Mouse (Mus musculus): Measurements from ENCODE around the gene Tmem121b. TPM values are rescaled to one million over a fixed set of nuclear protein-coding genes. Genes with fewer than 3 reads are reported as not detected.

Gene Tmem121b
- polyA plus RNA-seq, 2 experiments, result 0.01 TPM; not detected in 1

DNA sequence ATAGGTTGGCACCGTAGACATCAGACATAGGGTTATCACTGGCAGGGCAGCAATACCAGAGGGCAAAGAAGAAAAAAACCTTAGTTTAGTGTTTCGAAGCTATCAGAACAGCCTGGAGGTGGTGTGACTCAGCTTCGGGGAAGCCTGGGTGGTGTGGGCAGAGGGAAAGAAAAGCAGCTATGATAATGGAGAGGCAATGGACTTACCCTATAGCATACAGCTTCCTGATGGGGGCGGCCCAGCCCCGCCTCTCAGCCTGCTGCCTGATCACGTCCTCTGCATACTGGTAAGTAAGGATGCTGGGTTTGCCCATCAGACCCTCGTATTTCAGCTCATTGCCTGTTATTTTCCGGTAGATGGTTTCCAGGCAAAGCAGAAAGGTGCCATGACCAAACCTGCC, 16.8 kb upstream of the Tmem121b start:
- peaks cover 0 to 12% of the 10 kb centered on the region in 2 experiments; a peak in 3 of 4 replicates for H3K4me1 ChIP-seq (replicated peaks; ENCODE audit: control insufficient read depth in 2 of 2, insufficient read depth in 2 of 2, low read length in 1 of 2)

DNA sequence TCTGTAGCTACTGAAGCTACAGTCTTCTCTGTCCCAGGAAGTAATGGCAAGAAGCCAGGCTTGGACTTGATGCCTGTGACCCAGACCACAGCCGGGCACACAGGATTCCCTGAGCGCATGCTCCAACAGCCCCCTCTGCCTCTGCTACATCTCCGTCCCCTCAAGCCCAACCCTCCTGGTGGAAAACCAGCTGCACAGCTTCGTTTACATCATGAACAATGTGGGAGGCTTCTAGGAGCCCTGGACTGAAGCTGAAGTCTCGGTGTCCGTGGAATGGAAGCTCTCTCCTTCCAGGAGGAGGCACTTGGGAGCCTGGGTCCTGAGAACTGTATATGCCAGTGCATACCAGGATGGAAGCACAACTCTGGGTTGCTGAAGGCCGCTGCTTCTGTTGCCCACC, 16.4 kb upstream of the Tmem121b start:
- peaks cover 0 to 7% of the 10 kb centered on the region in 2 experiments; a peak in 3 of 4 replicates for H3K4me1 ChIP-seq (replicated peaks; ENCODE audit: control insufficient read depth in 2 of 2, insufficient read depth in 2 of 2, low read length in 1 of 2)
- WGBS (ENCODE audit: insufficient replicate concordance), result 74% methylated on average over 7 of the region's 7 CpGs
- no peak overlapping the region for H3K9ac ChIP-seq (replicated peaks)
- H3K27ac ChIP-seq, result no peak overlapping the region
- H3K9me3 ChIP-seq (ENCODE audit: control insufficient read depth, low read length), result no peaks in the 10 kb centered on the region
- no peak overlapping the region for H3K4me2 ChIP-seq (ENCODE audit: low read depth)
- H3K27me3 ChIP-seq (ENCODE audit: control insufficient read depth, insufficient read depth, low read length), result no peaks in the 10 kb centered on the region
- H3K36me3 ChIP-seq (replicated peaks; ENCODE audit: control insufficient read depth, insufficient read depth, low read depth), result no peaks in the 10 kb centered on the region; the same call in 1 of the 2 replicates
- DNase-seq (ENCODE audit: low read depth in 3 of 3, low spot score in 3 of 3) (no peak), ATAC-seq (ENCODE audit: insufficient read depth) (no peak)
- no peak overlapping the region for H3K4me3 ChIP-seq (ENCODE audit: insufficient read depth in 1 of 2, low read depth in 2 of 2, low read length in 2 of 2)
- TF ChIP-seq CTCF (IDR thresholded peaks at IDR 0.05; ENCODE audit: low read depth), result no peak
- no peak for TF ChIP-seq EP300 (IDR thresholded peaks at IDR 0.05; ENCODE audit: low read depth)

More for the DNA sequence above, 16.8 kb upstream of the Tmem121b start:
- Histone ChIP-seq H3K4me3 (ENCODE audit: insufficient read depth in 1 of 2, low read depth in 2 of 2, low read length in 2 of 2) (no peak overlapping the region), H3K4me2 (ENCODE audit: low read depth) (no peak overlapping the region), H3K27me3 (ENCODE audit: control insufficient read depth, insufficient read depth, low read length) (no peaks in the 10 kb centered on the region), H3K9ac (replicated peaks) (no peak overlapping the region), H3K36me3 (replicated peaks; ENCODE audit: control insufficient read depth, insufficient read depth, low read depth) (no peaks in the 10 kb centered on the region; the same call in 1 of the 2 replicates), H3K9me3 (ENCODE audit: control insufficient read depth, low read length) (no peaks in the 10 kb centered on the region), H3K27ac (no peak overlapping the region)
- TF ChIP-seq EP300 (IDR thresholded peaks at IDR 0.05; ENCODE audit: low read depth) (no peak), CTCF (IDR thresholded peaks at IDR 0.05; ENCODE audit: low read depth) (no peak)
- 61% methylated on average over 8 of the region's 8 CpGs for WGBS (ENCODE audit: insufficient replicate concordance)
- no peak for DNase-seq (ENCODE audit: low read depth in 3 of 3, low spot score in 3 of 3)
- peak; percentile 43; the same call in 1 of the 2 replicates for ATAC-seq (ENCODE audit: insufficient read depth)

DNA sequence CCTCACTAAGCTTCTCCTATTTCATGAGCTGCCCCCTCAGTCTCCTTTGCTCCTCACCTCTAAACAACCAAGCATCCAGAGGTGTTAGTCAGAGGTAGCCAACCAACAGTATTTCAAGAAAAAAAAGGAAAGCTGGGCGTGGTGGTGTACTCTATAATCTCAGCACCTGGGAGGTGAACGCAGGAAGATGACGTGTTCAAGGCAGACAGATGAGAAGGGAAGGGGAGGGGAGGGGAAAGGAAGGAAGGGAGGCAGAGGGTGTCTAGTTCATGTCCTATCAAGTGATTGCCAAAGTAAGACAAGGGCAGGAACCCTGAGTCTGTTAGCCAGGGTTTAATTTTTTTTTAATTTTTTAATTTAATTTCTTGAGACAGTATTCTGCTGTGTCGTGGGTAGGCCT, 15.0 kb upstream of the Tmem121b start:
- H3K27ac ChIP-seq, result no peak overlapping the region
- H3K36me3 ChIP-seq (replicated peaks; ENCODE audit: control insufficient read depth, insufficient read depth, low read depth), result no peaks in the 10 kb centered on the region; the same call in 1 of the 2 replicates
- no peak for DNase-seq (ENCODE audit: low read depth in 3 of 3, low spot score in 3 of 3)
- TF ChIP-seq EP300 (IDR thresholded peaks at IDR 0.05; ENCODE audit: low read depth), result no peak
- TF ChIP-seq CTCF (IDR thresholded peaks at IDR 0.05; ENCODE audit: low read depth), result no peak
- no peak overlapping the region for H3K4me2 ChIP-seq (ENCODE audit: low read depth)
- no peaks in the 10 kb centered on the region for H3K9me3 ChIP-seq (ENCODE audit: control insufficient read depth, low read length)
- peaks cover 0 to 5% of the 10 kb centered on the region in 2 experiments; a peak in 3 of 4 replicates for H3K4me1 ChIP-seq (replicated peaks; ENCODE audit: control insufficient read depth in 2 of 2, insufficient read depth in 2 of 2, low read length in 1 of 2)
- WGBS (ENCODE audit: insufficient replicate concordance), result 65% methylated on average over 4 of the region's 4 CpGs
- H3K4me3 ChIP-seq (ENCODE audit: insufficient read depth in 1 of 2, low read depth in 2 of 2, low read length in 2 of 2), result no peak overlapping the region
- H3K9ac ChIP-seq (replicated peaks), result no peak overlapping the region
- no peak for ATAC-seq (ENCODE audit: insufficient read depth)
- H3K27me3 ChIP-seq (ENCODE audit: control insufficient read depth, insufficient read depth, low read length), result no peaks in the 10 kb centered on the region

DNA sequence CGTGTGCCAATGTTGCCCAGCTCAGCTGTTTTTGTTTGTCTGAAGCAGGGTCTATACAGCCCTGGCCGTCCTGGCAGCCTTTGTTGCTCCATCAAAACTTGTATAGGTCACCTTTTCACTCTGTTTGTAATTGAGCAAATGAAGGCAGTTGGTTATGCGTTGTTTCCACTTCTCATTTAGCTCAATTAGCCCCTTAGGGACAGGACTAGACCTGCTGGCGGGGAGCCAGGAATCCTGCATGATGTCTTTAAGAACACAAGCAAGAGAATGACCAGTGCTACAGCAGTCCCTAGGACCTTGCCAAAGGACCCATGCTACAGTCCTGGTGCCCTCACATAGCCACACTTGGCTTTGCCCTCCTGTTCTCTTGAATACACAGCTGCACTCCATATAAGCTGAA, 11.9 kb upstream of the Tmem121b start:
- H3K9me3 ChIP-seq (ENCODE audit: control insufficient read depth, low read length), result no peaks in the 10 kb centered on the region
- no peak overlapping the region for H3K9ac ChIP-seq (replicated peaks)
- whole genome bisulfite sequencing (ENCODE audit: insufficient replicate concordance), result 73% methylated on average over 4 of the region's 4 CpGs
- no peak overlapping the region for H3K4me3 ChIP-seq (ENCODE audit: insufficient read depth in 1 of 2, low read depth in 2 of 2, low read length in 2 of 2)
- H3K4me1 ChIP-seq (replicated peaks; ENCODE audit: control insufficient read depth in 2 of 2, insufficient read depth in 2 of 2, low read length in 1 of 2), result no peaks in the 10 kb centered on the region
- no peak for TF ChIP-seq CTCF (IDR thresholded peaks at IDR 0.05; ENCODE audit: low read depth)
- TF ChIP-seq EP300 (IDR thresholded peaks at IDR 0.05; ENCODE audit: low read depth), result no peak
- H3K36me3 ChIP-seq (replicated peaks; ENCODE audit: control insufficient read depth, insufficient read depth, low read depth), result no peaks in the 10 kb centered on the region; the same call in 1 of the 2 replicates
- H3K4me2 ChIP-seq (ENCODE audit: low read depth), result no peak overlapping the region
- H3K27ac ChIP-seq, result no peak overlapping the region
- no peak for DNase-seq (ENCODE audit: low read depth in 3 of 3, low spot score in 3 of 3)
- H3K27me3 ChIP-seq (ENCODE audit: control insufficient read depth, insufficient read depth, low read length), result no peaks in the 10 kb centered on the region
- no peak for ATAC-seq (ENCODE audit: insufficient read depth)

DNA sequence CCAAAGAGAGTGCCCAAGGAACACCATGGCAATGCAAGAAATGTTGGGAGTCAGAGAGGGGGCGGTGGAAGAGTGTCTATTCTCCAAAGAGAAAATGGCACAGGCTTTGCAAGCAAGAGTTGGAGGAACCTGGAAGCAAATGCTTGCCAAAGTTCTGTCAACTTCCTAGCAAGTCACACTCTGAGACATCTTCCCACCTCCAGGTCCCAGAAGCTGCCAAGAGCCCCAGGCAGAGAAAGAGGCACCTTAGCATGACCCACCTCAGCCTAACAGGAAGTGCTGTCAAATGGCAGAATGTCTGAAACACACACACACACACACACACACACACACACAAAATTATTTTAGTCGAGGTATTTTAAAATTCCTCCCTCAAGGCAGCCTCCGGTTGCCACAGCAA, 10.4 kb upstream of the Tmem121b start:
- Histone ChIP-seq H3K9ac (replicated peaks) (no peak overlapping the region), H3K27me3 (ENCODE audit: control insufficient read depth, insufficient read depth, low read length) (no peaks in the 10 kb centered on the region), H3K4me1 (replicated peaks; ENCODE audit: control insufficient read depth in 2 of 2, insufficient read depth in 2 of 2, low read length in 1 of 2) (no peaks in the 10 kb centered on the region), H3K4me3 (ENCODE audit: insufficient read depth in 1 of 2, low read depth in 2 of 2, low read length in 2 of 2) (no peak overlapping the region), H3K4me2 (ENCODE audit: low read depth) (no peak overlapping the region), H3K9me3 (ENCODE audit: control insufficient read depth, low read length) (no peaks in the 10 kb centered on the region), H3K27ac (no peak overlapping the region), H3K36me3 (replicated peaks; ENCODE audit: control insufficient read depth, insufficient read depth, low read depth) (no peaks in the 10 kb centered on the region)
- 65% methylated on average over 3 of the region's 3 CpGs for WGBS (ENCODE audit: insufficient replicate concordance)
- ATAC-seq (ENCODE audit: insufficient read depth) (no peak), DNase-seq (ENCODE audit: low read depth in 3 of 3, low spot score in 3 of 3) (no peak)
- no peak for TF ChIP-seq EP300 (IDR thresholded peaks at IDR 0.05; ENCODE audit: low read depth)
- no peak for TF ChIP-seq CTCF (IDR thresholded peaks at IDR 0.05; ENCODE audit: low read depth)
